Mouse (Mus musculus) ovary, adult 2 months (tissue): ENCODE measurements around the gene Cdc123. TPM values are rescaled to one million over a fixed set of nuclear protein-coding genes. Genes with fewer than 3 reads are reported as not detected.

Source experiments
- polyA plus RNA-seq: library from polyadenylated mRNA; depleted of rRNA; stranded (reverse); fragments of >200 nt; gene quantifications from 2 replicates; pipeline ENCODE4 v1.2.3, GENCODE M21; 2012; rRNA removed

Gene Cdc123
- 44.0 and 55.8 TPM in 2 replicates for polyA plus RNA-seq

GRCm38 (mm10) chr2:5844873-5845631 lies at the start of gene Cdc123, which contains the start of gene Nudt5:
TSS of gene Cdc123 (minus strand) at chr2:5845164.
TSS of gene Nudt5 (plus strand) at chr2:5845019.

DNA sequence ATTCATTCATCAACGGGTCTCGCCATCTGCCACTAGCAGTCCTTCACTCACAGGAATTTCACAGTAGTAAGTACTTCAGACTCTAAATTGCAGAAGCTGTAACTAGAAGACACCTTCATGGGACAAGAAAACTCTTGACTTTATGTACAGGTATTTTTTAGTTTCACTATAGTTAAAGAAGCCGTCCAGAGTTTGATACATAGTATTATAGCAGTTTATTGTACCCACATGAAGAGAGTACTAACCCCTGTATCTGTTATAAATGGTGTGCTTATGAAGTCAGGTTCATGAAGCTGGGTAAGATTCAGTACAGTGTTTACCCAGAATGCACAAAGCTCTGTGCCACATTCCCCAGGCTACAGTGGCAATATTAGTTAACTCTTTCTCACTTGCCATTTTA lies 17.9 kb upstream of the Cdc123 start, which contains the start of gene Gm13199:
TSS of gene Gm13199 (minus strand) at position 101 of the 400 bp plus-strand sequence.

Other genes with a start within 250 kb of the Cdc123 start
- 2.1 and 6.6 TPM in 2 replicates for gene Camk1d, start 130.6 kb downstream of the Cdc123 start, polyA plus RNA-seq
- gene Nudt5, start 145 bp downstream of the Cdc123 start, polyA plus RNA-seq, result 6.4 and 9.0 TPM in 2 replicates
- gene Gm13199, start 17.8 kb upstream of the Cdc123 start, polyA plus RNA-seq, result 2.2 and 3.8 TPM in 2 replicates
- gene Sec61a2, start 50.3 kb upstream of the Cdc123 start, polyA plus RNA-seq, result 54.6 and 57.6 TPM in 2 replicates
- gene Dhtkd1, start 97.6 kb upstream of the Cdc123 start, polyA plus RNA-seq, result 5.7 and 6.9 TPM in 2 replicates
- gene Upf2, start 106.3 kb upstream of the Cdc123 start, polyA plus RNA-seq, result 1.9 and 2.1 TPM in 2 replicates